Mouse (Mus musculus): Measurements from ENCODE around the gene Adcy2. TPM values are rescaled to one million over a fixed set of nuclear protein-coding genes. Genes with fewer than 3 reads are reported as not detected.

Adcy2 gene
- total and polyA plus RNA-seq, 3 experiments: not detected

DNA sequence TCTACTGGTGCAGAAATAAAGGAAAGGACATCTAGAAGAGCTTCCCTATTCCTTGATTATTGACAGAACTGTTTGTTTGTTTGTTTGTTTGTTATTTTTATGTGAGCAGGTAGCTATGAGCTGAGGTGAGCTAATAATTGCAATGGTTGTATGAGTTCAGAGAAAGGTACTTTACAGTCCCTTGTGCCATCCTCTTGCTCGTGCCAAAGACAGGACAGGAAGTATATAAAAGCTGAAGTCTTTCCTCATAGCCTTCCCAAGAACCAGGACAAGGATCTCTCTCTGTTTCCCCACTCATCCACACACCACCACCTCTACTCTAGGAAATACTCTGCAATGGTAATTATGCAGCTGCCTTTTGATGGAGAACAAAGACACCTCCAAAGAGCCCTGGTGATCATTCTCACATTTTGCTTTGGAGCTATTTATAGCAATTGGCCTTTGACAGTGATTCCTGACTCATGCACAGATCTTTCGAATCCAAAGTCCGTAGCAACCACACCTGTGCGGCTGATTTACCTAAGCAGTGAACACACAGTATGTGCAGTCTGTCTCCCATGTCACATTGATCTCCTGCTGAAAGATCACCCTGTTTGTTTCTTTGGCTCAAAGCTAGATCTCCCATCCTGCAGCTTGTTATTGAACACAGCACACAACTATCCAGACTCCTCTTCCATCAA is 29.9 kb upstream of the Adcy2 start:
- no peak for TF ChIP-seq MAFK (IDR thresholded peaks at IDR 0.05; ENCODE audit: borderline replicate concordance, low read depth, low read length)
- TF ChIP-seq CTCF (IDR thresholded peaks at IDR 0.05 in 2 of 3, conservative IDR thresholded peaks at IDR 0.05 in 1 of 3; ENCODE audit: control insufficient read depth in 1 of 3, insufficient read depth in 1 of 3, low read depth in 2 of 3, low read length in 3 of 3, poor library complexity in 1 of 3, severe bottlenecking in 1 of 3): no peak
- TF ChIP-seq MYB (IDR thresholded peaks at IDR 0.05; ENCODE audit: low read depth, low read length): no peak
- TF ChIP-seq E2F4 (IDR thresholded peaks at IDR 0.05; ENCODE audit: borderline replicate concordance, low read depth, low read length): no peak
- no peak for TF ChIP-seq ZNF384 (IDR thresholded peaks at IDR 0.05; ENCODE audit: low read depth, low read length)
- no peak for TF ChIP-seq NRF1 (IDR thresholded peaks at IDR 0.05; ENCODE audit: insufficient read depth, low read depth, low read length, poor library complexity, severe bottlenecking)
- no peak for TF ChIP-seq HCFC1 (IDR thresholded peaks at IDR 0.05; ENCODE audit: low read depth, low read length)
- TF ChIP-seq GABPA (IDR thresholded peaks at IDR 0.05; ENCODE audit: low read depth, low read length): no peak
- no peak for TF ChIP-seq MEF2A (IDR thresholded peaks at IDR 0.05; ENCODE audit: extremely low read depth, insufficient replicate concordance, low read depth, low read length, poor library complexity, severe bottlenecking)
- no peak for TF ChIP-seq TAL1 (IDR thresholded peaks at IDR 0.05; ENCODE audit: low read length)
- no peak for TF ChIP-seq POLR2AphosphoS5 (IDR thresholded peaks at IDR 0.05; ENCODE audit: borderline replicate concordance, low read depth, low read length)
- TF ChIP-seq MYC (IDR thresholded peaks at IDR 0.05; ENCODE audit: low read depth, low read length): no peak
- TF ChIP-seq JUND (IDR thresholded peaks at IDR 0.05; ENCODE audit: low read depth, low read length): no peak
- no peak for TF ChIP-seq KAT2A (conservative IDR thresholded peaks at IDR 0.05; ENCODE audit: low read depth, low read length)
- TF ChIP-seq TBP (IDR thresholded peaks at IDR 0.05; ENCODE audit: low read depth, low read length): no peak
- no peak for TF ChIP-seq UBTF (IDR thresholded peaks at IDR 0.05; ENCODE audit: borderline replicate concordance, insufficient read depth, low read depth, low read length)
- no peak for TF ChIP-seq TCF12 (IDR thresholded peaks at IDR 0.05; ENCODE audit: low read depth, low read length)
- TF ChIP-seq USF1 (IDR thresholded peaks at IDR 0.05; ENCODE audit: low read depth, low read length): no peak
- no peak for TF ChIP-seq NELFE (IDR thresholded peaks at IDR 0.05; ENCODE audit: low read depth, low read length)
- TF ChIP-seq BHLHE40 (IDR thresholded peaks at IDR 0.05; ENCODE audit: borderline replicate concordance, low read depth, low read length): no peak
- H3K9me3 ChIP-seq (replicated peaks; ENCODE audit: insufficient read depth, low read length): no peaks in the 10 kb centered on the region
- no peak overlapping the region for H3K27ac ChIP-seq (ENCODE audit: control insufficient read depth, low read depth, low read length)
- no peak overlapping the region for H3K9ac ChIP-seq (ENCODE audit: control insufficient read depth, low read depth, low read length, poor library complexity, severe bottlenecking)
- no peaks in the 10 kb centered on the region for H3K36me3 ChIP-seq (ENCODE audit: control insufficient read depth in 1 of 2, insufficient read depth in 2 of 2, low read length in 2 of 2)
- no peaks in the 10 kb centered on the region for H3K79me2 ChIP-seq (ENCODE audit: control insufficient read depth, insufficient read depth, low read length, poor library complexity)
- DNase-seq (ENCODE audit: low read depth, low spot score): no peak
- H3K4me3 ChIP-seq (ENCODE audit: control insufficient read depth in 1 of 2, insufficient read depth in 1 of 2, low read depth in 2 of 2, low read length in 2 of 2): no peak overlapping the region
- no peaks in the 10 kb centered on the region for H3K4me1 ChIP-seq (ENCODE audit: control insufficient read depth in 1 of 2, insufficient read depth in 2 of 2, low read length in 2 of 2)
- no peaks in the 10 kb centered on the region for H3K27me3 ChIP-seq (ENCODE audit: control insufficient read depth in 1 of 2, insufficient read depth in 2 of 2, low read length in 2 of 2)

Measured in MEL (cell line).